Mouse (Mus musculus) neutrophil, adult 59 days (primary cell): ENCODE measurements around the gene Lif. TPM values are rescaled to one million over a fixed set of nuclear protein-coding genes. Genes with fewer than 3 reads are reported as not detected.

Experiments used
- total RNA-seq, 2 experiments: library from RNA; stranded (reverse); gene quantifications; 1 replicate in 1 of 2; 2 replicates in 1 of 2; pipeline ENCODE4 v1.2.4; 2023

The Lif gene
- 1 to 10 TPM in 1 of 2 experiments, under 1 TPM in 1; 0.93 to 1.3 TPM for total RNA-seq

DNA sequence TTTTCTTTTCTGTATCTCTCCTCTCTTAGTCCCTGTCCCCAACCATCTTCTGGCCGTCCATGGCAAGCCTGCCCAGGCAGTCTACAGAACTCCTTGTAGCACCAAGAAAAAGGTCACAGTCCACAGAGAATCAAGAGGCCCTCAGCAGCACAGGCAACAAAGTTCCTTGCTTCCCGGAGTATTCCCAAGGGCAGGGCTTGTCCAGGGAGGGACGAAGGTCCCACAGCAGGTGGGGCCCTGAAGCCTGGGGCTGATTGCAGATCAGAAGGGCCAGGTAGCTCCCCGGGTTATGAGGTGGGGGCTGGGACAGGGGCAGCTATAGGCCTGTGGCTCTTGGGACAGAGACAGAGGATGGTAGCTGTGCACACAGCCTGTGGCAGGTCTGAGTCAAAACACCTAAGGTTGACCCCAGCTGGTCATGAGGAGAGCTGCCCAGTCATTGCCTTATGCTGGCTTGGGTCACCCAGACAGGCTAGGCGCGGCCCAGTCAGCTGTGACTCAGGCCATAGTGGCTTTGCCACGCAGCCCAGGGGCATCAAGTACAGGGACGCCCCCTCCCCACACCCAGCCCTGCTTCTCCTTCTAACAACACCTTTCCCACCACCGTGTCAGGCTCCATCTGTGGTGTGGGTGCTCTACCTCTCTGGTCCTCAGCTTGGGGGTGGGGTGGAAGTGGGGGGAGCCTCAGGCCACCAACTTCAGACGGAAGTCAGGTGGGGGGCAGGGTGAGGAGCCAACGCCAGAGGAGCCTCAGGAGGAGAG is at the start of gene Lif:
Gene Lif, plus strand, starts transcription at position 712 of the 762 bp plus-strand sequence.

GRCm38 (mm10) chr11:4217914-4218629 is 39.3 kb upstream of the Lif start, which contains the start of gene Castor1:
Castor1 (plus strand) TSS chr11:4218225.

DNA sequence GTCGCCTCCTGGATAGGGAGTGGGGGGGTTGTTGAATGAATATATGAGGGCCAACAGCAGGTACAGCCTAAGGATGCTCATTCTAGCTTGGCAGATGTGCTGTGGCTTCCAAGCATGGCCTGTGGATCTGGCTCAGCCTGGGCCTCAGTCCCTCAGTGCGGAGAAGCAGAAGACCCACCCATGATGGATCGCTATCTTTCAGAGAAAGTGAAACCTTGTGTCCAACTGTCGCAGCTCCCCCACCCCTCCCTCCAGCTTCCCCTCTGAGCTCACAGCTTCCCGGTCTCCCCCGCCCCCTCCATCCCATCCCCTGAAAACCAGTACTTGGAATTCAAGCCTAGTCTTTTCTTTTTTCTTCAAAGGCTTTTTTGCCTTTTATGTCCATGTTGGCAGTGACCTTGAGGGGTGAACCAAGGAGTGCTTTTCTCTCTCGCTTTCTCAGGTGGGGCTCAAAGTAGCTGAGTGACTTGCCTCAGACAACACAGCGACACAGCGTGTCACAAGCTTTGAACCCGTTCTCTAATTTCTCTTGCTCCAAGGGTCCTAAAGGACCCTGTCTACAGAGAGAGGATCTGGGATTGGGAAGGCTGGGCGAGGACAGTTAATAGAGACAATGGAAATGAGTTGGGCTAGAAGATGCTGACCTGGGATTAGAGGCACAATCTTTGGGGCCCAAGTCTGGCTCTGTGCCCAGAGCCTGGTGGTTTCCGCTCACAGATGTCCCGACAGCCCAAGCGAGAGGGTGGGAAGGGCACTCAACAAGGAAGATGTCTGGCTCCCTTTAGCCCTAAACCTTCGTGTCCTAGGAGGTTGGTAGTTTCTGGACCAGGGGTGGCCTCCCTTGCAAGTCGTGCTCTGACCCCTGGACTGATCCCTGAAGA is 21.5 kb upstream of the Lif start, which contains the start of gene Osm:
Gene Osm, plus strand, starts transcription at position 756 of the 881 bp plus-strand sequence.

Other genes with a start within 250 kb of the Lif start
- gene Sec14l4, start 226.1 kb upstream of the Lif start, total RNA-seq, result not detected
- not detected for gene Sec14l3, start 192.7 kb upstream of the Lif start, total RNA-seq
- gene Mtfp1, start 162.1 kb upstream of the Lif start, total RNA-seq, result 1 to 10 TPM; 1.1 to 1.9 TPM
- 1 to 10 TPM; 1.2 to 5.2 TPM for gene Sec14l2, start 134.1 kb upstream of the Lif start, total RNA-seq
- gene Rnf215, start 122.4 kb upstream of the Lif start, total RNA-seq, result 10 to 100 TPM; 11.5 to 14.2 TPM
- 1 to 10 TPM in 1 of 2 experiments, under 1 TPM in 1; 0.77 to 1.2 TPM for gene Ccdc157, start 97.3 kb upstream of the Lif start, total RNA-seq
- 10 to 100 TPM; 33.6 to 39.2 TPM for gene Sf3a1, start 97.2 kb upstream of the Lif start, total RNA-seq
- 10 to 100 TPM; 12.8 to 17.3 TPM for gene Tbc1d10a, start 70.8 kb upstream of the Lif start, total RNA-seq
- 1 to 10 TPM; 4.3 to 4.8 TPM for gene Castor1, start 39.3 kb upstream of the Lif start, total RNA-seq
- gene Osm, start 21.1 kb upstream of the Lif start, total RNA-seq, result 100 to 1,000 TPM; 334 to 395 TPM
- gene Hormad2, start 183.5 kb downstream of the Lif start, total RNA-seq, result 1 to 10 TPM; 5.3 to 6.0 TPM